Mouse (Mus musculus): ENCODE data around the gene Tigd4.
"Not testable (repeated sequence)": the region's sequence is repeated elsewhere in the genome, so short reads cannot be mapped to it uniquely, and the experiment has no call there.

Gene Tigd4

DNA sequence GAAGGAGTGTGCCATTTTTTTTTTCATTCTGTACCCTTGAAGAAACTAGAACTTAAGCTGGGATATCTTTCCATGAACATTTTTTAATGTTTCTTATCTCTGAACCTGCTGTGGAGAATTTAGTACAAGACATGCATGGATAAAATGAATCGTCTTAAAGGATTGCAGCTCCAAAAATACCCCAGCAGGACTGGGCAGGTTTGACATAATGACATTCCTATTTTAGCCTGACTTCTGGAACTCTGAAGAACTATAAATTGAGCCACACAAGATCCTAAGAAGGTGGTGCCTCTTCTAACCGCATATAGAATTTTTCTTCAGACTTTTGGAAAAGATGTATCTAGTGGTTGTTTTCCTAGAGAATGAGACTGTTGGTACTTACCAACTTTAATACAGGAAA lies at the start of gene Tigd4:
TSS of gene Tigd4 (plus strand) at position 301 of the 400 bp plus-strand sequence.
- DNase-seq (ENCODE audit: low read depth, low spot score) = no peak

DNA sequence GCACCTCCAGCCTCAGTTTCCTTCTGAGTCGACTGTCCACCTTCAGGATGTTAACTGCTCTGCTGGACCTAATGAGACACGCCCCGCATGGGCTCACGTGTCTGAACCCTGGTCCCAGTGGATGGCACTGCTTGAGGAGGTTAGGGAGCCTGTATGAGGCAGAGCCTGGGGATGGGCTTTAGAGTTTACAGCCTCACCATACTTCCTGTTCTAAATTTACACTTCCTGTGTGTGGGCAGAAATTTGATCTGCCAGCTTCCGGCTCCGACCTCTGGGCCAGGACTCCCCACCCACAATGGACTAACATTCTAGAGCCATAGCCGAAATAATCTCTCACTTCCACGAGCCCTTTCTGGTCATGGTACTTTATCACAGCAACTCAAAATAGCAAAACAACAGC lies 46.2 kb upstream of the Tigd4 start:
- DNase-seq (ENCODE audit: low read depth, low spot score) = peak; percentile 28

DNA sequence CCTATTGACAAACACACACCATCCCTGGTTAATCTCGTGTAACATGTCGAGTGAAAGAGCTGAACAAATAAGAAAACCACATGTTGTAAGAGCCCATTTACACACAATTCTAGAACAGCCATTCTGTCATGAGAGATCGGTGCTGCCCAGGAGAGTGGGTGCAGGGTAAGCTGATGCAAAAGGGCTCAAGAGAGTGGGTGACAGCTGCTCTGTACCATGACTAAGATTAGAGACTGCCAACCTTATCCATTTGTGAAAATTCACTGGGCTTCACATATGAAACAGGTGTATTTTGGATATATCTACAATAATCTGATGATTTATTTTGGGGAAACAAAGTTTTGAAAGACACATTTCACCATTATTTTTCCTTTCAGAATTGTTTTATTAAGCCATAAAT lies 37.6 kb upstream of the Tigd4 start:
- DNase-seq (ENCODE audit: low read depth, low spot score) = no peak

DNA sequence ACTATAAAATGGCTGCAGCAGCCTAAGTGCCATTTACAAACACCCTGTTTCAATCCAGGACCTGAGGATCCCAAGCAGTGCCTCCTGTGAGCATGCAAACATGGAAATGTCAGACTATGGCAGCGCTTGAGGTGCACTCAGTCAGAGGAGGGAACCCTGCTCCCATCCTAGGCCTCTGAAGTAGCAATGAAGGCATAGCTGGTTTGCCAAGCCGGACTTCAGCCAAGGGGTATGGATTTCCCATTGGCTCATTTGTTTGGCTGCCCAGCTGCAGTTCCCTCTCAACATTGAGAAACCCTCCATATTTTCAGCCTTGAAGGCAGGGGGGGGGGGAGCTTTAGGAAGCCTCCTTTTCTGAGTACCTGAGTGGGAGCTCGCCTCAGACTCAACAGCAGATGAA lies 35.1 kb upstream of the Tigd4 start:
- DNase-seq (ENCODE audit: low read depth, low spot score) = no peak

DNA sequence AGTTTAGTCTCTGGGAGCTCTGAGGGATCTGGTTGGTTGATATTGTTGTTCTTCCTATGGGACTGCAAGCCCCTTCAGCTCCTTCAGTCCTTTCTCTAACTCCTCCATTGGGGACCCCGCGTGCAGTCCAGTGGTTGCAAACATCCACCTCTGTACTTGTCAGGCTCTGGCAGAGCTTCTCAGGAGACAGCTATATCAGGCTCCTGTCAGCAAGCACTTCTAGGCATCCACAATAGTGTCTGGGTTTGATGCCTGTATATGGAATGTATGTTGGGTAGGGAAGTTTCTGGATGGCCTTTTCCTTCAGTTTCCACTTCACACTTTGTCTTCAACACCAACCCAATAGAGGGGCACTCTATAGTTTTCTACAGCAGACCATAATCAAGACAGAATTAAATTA lies 30.5 kb upstream of the Tigd4 start:
- not testable (repeated sequence) for DNase-seq (ENCODE audit: low read depth, low spot score)

DNA sequence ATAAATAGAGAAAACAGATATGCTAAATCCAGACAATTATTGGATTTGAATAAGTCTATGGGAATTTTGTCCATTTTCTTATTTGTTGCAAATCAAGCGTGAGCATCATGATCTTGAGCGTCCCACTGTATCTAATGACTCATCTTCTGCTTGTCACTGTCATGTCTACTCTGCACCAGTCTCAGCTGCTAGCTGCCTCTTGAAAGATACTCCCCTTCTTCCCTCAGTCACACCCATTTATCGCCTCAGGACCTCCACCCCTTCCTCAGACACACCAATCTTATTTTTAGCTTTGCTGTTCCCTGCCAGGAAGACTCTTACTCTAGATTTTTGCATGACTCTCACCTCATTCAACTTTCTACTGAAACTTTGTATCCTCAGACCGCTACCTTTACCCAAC lies 30.0 kb upstream of the Tigd4 start:
- no peak for DNase-seq (ENCODE audit: low read depth, low spot score)

DNA sequence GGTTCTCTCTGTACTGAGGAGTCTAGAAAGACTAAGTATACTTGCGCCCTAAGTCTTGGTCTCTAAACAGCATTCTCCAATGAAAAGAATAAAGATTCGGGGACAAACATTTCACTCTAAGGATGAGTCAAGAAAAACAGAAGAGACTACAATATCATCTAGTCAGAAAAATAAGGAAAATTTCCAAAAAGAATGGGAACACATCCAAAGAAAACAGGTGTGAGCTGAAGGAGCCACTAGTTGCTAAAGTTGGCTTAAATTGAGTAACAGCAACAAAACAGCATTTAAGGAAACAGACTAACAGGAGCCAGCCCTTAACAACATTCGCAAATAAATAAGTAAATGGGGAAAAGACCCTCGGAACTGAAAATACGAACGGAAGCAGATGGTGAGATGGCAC lies 24.8 kb upstream of the Tigd4 start:
- DNase-seq (ENCODE audit: low read depth, low spot score) = no peak

DNA sequence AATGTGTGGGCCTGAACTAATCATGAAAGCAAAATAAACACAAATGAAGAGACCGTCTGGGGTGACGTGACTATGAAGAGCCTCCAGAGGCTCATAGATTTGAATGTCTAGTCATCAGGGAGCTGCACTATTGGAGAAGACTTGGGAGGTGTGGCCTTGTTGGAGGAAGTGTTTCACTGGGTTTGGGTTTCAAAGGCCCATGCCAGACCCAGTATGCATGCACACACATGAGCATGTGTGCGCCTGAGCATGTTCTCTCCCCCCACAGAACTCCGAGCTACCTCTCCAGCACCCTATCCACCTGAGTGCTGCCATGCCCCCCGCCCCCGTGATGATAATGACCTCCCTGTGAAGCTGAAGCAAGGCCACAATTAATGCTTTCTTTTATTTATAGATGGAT lies 23.8 kb upstream of the Tigd4 start:
- DNase-seq (ENCODE audit: low read depth, low spot score) = no peak

DNA sequence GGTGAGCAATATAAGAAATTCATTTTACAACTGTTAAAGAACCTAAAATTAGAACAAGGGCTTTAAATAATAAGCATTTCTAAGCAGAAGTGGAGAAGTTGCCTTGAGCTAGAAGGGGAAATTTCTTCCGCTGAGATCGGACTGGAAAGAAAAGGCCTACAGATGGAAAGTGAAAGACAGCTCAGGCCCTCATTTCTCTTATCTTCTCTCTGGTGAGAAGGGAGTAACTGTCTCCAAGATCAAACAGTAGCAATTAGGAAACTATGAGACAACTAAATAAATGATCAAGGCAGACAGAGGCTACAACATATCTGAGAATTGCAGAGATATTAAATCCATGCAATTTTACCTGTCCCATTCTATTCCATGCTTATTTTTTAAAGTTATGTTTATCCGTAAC lies 22.9 kb upstream of the Tigd4 start:
- DNase-seq (ENCODE audit: low read depth, low spot score) = no peak

DNA sequence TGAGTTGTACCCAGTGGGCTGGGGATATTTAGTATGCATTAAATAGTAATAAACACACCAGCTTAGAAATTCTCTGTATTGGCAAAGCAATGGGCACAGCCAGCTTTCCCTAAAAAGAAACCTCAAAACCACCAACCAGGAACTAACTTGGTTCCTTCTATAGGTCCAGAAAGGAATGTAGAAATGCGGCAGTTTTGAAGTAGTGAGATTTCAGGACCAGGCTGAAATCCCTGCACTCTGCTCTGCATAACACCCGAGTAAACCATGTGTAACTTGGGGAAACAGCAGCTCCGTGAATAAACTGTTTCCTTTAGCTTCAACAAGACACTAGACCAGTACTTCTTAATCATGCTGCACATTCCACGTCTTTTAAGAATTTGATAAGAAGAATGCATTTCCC lies 12.7 kb upstream of the Tigd4 start:
- no peak for DNase-seq (ENCODE audit: low read depth, low spot score)

DNA sequence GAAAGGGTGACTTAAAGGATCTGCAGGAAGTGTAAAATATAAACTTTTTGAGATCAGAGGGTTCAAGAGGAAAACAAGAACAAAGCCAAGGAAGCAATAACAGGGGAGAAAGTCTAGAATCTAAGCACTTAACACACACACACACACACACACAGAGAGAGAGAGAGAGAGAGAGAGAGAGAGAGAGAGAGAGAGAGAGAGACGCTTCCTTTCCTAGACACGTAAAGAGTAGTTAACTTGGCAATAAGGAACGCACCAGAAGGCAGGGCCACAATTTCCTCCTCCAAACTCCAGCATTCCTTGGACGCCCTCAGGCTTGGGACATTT lies 11.7 kb upstream of the Tigd4 start:
- DNase-seq (ENCODE audit: low read depth, low spot score) = no peak

DNA sequence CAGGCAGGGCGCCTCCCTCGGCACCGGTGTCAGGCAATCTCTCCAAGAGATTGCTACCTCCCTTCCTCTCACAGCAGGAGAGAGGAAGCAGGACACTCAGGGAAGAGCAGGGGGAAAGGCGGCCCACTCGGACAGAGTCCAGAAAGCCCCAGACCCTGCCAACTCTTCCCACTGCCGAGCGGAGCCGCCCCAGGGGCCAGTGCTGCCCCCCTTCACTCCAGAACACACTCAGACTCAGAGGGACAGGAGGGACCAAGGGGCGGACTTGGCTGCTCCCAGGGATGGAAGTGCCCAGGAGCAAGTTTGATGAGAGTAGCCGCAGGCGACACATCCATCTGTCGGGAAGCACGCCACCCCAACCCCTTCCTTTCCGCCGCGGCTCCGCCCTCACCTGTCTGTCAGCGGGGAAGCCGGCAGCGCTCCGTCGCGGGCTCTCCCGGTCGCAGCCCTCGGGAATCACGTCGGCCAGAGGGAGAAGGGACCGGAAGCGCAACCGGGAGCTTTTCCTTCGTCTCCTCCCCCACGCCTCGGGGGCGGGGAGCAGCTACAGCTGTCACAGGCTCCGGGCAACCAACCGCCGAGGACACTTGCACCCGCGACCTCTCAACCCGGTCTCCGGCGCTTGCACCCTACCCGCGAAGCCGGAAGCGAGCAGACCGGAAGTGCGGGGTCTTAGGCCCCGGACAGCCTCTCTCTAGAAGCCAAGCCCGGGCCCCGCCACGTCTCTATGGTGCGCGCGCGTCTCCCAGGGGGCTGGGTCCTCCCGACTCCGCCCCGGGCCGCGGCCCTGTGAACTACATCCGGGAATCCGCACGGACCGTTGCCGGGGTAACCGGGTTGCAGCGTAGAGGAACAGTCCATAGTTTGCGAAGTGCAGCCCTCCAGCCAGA lies 11.1 kb upstream of the Tigd4 start, which contains the start of gene Arfip1:
TSS of gene Arfip1 (minus strand) at position 603 of the 890 bp plus-strand sequence.
- peak; percentile 97 for DNase-seq (ENCODE audit: low read depth, low spot score)

DNA sequence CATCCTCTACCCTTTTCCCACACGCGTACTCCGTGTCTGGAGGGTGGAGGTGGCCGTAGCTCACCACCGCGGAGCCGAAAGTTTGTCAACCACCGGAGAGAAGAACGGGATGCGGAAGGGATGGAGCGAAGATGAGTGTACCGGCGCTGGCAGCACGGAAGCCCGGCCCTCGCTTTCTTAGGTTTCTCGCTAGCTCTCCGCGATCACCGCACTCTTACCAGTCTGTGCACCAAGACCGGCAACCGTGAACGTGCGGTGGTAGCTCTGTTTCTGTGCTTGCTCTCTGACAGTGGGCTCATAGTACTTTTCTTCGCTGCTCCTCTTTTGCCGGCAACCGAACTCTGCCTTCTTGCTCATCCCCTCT lies 10.5 kb upstream of the Tigd4 start:
- no peak for DNase-seq (ENCODE audit: low read depth, low spot score)

DNA sequence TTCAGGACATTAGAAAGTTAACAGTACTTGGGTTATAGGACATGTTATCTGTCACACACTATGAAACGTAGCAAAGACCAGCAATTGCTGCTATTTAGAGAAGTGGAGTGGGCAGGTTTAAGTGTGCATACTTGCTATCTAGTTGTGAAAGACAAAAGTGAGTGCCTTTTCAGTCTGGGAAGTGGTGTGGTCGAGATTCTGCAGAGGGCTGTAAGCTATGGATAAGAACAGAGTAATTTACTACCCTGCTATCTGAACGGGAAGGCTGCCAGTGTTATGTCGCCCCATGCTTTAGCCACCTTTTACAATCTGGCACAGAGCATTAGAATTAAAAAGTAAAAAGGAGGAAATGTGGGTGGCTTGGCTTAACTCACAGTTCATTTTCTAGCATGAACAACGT lies 6.6 kb upstream of the Tigd4 start:
- DNase-seq (ENCODE audit: low read depth, low spot score) = no peak

DNA sequence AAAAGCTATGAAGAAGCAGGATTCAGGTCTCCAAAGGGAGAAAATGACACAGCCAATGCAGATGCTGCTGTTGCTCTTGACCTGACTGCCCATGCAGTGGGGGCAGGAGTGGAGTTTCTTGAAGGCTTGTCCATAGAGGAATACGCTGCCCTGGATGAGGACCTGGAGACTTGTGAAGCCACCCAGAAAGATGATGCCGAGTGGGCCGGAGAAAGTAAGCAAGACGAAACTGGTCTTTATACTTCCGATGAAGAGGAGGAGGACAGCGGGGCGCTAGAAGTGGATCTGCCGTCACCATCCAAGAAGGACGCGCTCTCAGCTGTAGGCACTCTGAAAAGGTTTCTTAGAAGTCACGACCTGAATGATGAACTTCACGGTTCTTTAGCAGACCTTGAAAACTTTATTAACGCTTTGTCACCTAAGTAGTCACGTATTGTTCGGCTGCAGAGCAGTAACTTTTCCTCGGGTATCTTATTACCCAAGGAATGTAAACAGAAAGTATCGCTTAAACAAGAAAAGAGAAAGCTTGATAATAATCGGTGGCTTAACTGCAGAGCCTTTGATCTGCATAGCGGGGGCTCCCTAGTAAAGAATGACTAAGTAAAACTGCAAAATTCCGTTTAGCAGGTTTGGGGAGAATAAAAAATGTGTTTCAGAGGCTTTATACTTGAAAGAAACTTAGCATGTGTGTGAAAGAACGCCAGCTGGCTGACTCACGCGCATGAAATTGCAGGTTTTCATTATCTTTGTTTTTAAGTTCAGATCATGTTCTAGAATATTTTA lies 1.7 kb downstream of the Tigd4 start:
- DNase-seq (ENCODE audit: low read depth, low spot score) = peak; percentile 73

DNA sequence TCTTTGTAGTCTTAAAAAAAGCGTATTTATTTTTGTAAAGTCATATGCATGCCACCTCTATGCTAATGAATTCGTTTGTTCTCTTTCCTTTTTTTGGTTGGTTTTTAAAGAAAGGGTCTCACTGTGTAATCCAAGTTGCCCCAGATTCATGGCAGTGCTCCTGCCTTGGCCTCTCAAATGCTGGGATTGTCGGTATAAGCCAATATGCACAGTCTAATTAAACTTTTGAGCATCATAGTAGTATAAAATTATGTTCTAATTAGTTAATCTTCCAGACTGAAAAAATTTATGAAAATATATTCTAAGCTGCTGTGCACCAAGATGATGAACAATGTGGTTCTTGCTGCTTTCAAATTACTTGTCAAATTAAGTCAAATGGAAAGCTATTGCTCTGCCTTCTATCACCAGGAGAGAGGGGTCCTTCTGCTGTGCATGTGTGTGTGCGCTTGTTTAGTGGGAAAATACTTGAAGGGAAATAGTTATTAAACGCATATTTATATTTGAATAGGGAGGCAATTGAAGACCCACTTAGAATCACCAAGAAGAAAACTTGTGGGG lies 2.4 kb downstream of the Tigd4 start:
- DNase-seq (ENCODE audit: low read depth, low spot score) = no peak

DNA sequence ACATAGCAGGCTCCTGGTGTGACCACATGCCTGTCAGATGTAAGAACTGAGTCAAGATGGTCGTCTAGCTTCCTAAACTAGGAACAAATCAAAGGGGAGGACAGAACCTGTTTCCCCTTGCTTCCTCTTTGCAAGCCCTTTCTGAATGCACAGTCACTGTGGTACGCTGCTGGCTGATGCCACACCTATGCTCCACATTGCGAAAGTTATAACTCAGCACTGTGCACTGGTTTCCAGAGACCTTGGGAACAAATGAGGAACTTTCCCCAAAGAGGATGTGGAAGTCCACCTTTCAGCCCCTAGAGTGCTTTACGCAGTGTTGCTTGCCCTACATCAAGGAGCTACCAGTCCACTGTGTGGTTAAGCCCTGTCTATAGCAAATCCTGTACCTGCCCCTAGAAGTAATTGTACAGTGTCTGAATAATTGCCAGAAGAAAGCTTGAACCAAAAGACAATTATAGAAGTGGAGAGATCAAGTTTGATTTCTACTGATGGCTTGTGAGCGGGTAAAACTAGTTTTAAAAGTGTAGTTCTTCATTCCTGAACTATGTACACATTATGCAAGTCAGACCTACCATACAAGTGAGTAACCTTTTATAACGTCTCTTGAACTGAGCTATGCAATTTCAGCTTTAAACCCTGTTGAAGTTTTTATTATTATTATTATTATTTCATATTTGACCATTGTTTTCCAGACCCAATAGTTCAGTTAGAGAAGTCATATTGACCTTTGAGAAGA lies 4.8 kb downstream of the Tigd4 start:
- DNase-seq (ENCODE audit: low read depth, low spot score) = no peak

DNA sequence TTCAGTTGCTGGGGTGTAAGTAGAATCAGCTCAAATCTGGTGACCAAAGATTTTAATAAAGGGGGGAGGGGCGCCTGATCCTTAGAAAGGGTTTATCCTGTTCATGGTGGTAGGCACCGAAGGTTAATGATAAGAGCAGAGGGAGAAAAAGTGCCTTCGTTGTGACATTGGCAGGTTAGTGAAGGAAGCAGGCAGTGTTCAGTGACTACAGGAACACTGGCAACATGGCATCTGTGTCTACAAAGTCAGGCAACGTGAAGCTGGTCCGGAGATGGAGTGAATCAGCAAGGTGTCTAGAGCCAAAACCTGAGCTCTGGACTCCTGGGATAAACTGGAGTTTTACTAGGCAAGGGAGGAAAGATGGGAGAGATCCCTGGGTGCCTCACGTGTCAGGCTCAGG lies 5.4 kb downstream of the Tigd4 start:
- DNase-seq (ENCODE audit: low read depth, low spot score) = no peak

DNA sequence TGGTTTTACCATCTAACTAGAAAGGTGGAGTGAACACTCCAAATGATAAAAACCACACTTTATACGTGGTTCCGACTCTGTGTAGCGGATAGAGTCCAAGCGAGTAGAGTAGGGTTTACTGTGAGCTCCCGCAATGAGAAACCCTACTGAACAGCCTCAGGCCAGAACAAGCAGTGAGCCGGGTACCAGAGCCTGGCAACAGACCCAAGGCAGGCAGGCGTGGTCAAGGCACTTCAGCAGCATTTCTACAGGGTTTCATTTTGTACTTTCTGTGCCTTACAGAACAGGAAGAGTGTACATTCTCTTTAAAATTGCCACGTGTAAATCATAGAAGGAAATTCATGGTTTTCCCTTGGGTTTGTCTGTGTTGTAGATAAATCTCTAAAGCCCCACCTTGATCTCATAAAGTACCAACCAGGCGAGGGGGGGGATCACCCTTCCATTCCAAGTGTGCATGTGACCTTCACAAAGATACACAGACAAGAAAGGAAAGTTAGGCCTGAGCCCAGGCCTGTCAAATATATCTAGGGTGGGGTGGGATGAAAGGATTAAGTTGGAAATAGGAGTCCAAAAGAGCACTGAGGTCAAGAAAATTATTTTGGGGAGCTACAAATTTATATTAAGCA lies 8.6 kb downstream of the Tigd4 start:
- DNase-seq (ENCODE audit: low read depth, low spot score) = peak; percentile 50

DNA sequence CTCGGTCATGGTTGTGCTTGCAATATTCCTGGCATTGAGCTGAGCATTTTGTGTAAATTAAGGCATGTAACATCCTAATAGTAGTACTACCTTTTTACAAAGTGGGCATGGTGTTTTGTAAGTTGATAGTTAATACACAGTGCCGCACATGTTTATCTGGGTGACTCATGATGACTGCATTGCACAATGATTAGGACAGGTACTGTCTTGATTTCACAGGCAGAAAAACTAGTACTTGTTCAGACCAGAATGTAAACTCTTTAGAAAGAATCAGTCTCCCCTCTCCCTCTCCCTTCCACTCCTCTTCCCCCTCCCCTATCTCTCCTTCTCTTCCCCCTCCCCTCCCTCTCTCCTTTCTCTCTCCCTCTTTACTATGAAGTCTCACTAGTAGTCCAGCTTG lies 9.4 kb downstream of the Tigd4 start:
- no peak for DNase-seq (ENCODE audit: low read depth, low spot score)

DNA sequence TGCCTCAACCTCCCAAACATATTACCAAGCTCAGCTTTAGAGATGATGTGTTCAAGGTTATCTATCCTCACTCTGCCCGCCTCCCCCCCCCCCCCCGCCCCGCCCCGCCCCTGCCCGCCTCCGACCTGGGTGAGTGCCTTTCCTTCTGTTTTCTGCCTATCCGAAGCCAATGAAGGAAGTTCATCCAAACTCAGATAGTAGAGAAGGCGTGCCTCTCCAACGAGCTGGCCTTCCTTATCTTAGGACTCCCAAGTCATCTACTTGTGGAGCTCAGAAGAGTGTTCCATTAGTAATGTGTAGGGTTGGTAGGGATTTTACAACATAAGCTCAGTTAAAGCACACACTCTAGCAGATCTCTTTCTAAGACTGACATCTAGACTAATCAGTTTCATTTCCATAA lies 9.8 kb downstream of the Tigd4 start:
- DNase-seq (ENCODE audit: low read depth, low spot score) = no peak
